Mouse (Mus musculus): ENCODE results near the gene Mtif3. TPM values are rescaled to one million over a fixed set of nuclear protein-coding genes. Genes with fewer than 3 reads are reported as not detected.
A peak's percentile ranks its signal among the peaks of the same experiment; 100 is the strongest.

Mtif3 gene
- 20.3 and 20.7 TPM in 2 replicates for polyA plus RNA-seq (2012; rRNA removed)

- peaks cover 4% of the 10 kb centered on the region for H3K4me1 ChIP-seq (ENCODE audit: control insufficient read depth, insufficient read depth, low read length)
- TF ChIP-seq CTCF (IDR thresholded peaks at IDR 0.05; ENCODE audit: extremely low read depth, insufficient read depth, low read length), result no peak
- TF ChIP-seq POLR2A (IDR thresholded peaks at IDR 0.05; ENCODE audit: extremely low read depth, insufficient read depth, low read length), result peak; percentile 59
- peak within 1 kb of the TSS; percentile 30; the same call in 1 of the 2 replicates for H3K27ac ChIP-seq (ENCODE audit: insufficient read depth, low read length)
- H3K4me3 ChIP-seq (ENCODE audit: insufficient read depth, low read length), result peak within 1 kb of the TSS; percentile 89
Measured at GRCm38 (mm10) chr5:146963118-146963936, at the start of gene Mtif3. Gene Mtif3, minus strand, starts transcription at chr5:146963800.

DNA sequence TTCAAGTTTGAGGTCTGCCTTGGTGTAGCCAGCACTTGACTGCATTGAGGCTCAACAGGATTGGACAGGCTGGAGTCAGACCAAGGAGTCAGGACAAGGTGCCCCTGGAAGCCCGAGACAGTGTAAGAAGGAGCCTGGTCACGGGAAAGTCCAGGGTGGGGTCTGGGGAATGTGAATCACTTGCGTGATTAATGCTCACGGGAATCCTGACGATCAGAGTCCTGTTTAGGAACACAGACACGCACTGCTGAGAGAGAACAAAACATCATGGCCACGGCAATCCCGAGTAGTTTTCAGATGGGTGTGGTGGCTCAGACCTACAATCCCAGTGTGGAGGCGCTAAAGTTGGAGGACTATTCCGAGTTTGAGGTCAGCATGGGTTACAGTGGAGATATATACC, 47.7 kb upstream of the Mtif3 start:
- Histone ChIP-seq H3K4me1 (ENCODE audit: control insufficient read depth, insufficient read depth, low read length) (no peaks in the 10 kb centered on the region), H3K27ac (ENCODE audit: insufficient read depth, low read length) (no peak overlapping the region), H3K4me3 (ENCODE audit: insufficient read depth, low read length) (no peak overlapping the region)
- no peak for TF ChIP-seq POLR2A (IDR thresholded peaks at IDR 0.05; ENCODE audit: extremely low read depth, insufficient read depth, low read length)
- TF ChIP-seq CTCF (IDR thresholded peaks at IDR 0.05; ENCODE audit: extremely low read depth, insufficient read depth, low read length), result no peak

- H3K4me3 ChIP-seq (ENCODE audit: insufficient read depth, low read length), result no peak overlapping the region
- TF ChIP-seq CTCF (IDR thresholded peaks at IDR 0.05; ENCODE audit: extremely low read depth, insufficient read depth, low read length), result 0 out of 2 replicates have a peak, but pooled peaks have one; percentile 1
- no peak for TF ChIP-seq POLR2A (IDR thresholded peaks at IDR 0.05; ENCODE audit: extremely low read depth, insufficient read depth, low read length)
- H3K4me1 ChIP-seq (ENCODE audit: control insufficient read depth, insufficient read depth, low read length), result no peaks in the 10 kb centered on the region
- H3K27ac ChIP-seq (ENCODE audit: insufficient read depth, low read length), result no peak overlapping the region
Measured at GRCm38 (mm10) chr5:147003303-147003702, 39.7 kb upstream of the Mtif3 start.

- TF ChIP-seq CTCF (IDR thresholded peaks at IDR 0.05; ENCODE audit: extremely low read depth, insufficient read depth, low read length) (no peak), POLR2A (IDR thresholded peaks at IDR 0.05; ENCODE audit: extremely low read depth, insufficient read depth, low read length) (no peak)
- Histone ChIP-seq H3K27ac (ENCODE audit: insufficient read depth, low read length) (no peak overlapping the region), H3K4me3 (ENCODE audit: insufficient read depth, low read length) (no peak overlapping the region), H3K4me1 (ENCODE audit: control insufficient read depth, insufficient read depth, low read length) (no peaks in the 10 kb centered on the region)
Measured at GRCm38 (mm10) chr5:147001312-147001711, 37.7 kb upstream of the Mtif3 start.

GRCm38 (mm10) chr5:146998802-146999201, 35.2 kb upstream of the Mtif3 start:
- Histone ChIP-seq H3K4me1 (ENCODE audit: control insufficient read depth, insufficient read depth, low read length) (no peaks in the 10 kb centered on the region), H3K4me3 (ENCODE audit: insufficient read depth, low read length) (no peak overlapping the region), H3K27ac (ENCODE audit: insufficient read depth, low read length) (no peak overlapping the region)
- TF ChIP-seq CTCF (IDR thresholded peaks at IDR 0.05; ENCODE audit: extremely low read depth, insufficient read depth, low read length) (no peak), POLR2A (IDR thresholded peaks at IDR 0.05; ENCODE audit: extremely low read depth, insufficient read depth, low read length) (no peak)

DNA sequence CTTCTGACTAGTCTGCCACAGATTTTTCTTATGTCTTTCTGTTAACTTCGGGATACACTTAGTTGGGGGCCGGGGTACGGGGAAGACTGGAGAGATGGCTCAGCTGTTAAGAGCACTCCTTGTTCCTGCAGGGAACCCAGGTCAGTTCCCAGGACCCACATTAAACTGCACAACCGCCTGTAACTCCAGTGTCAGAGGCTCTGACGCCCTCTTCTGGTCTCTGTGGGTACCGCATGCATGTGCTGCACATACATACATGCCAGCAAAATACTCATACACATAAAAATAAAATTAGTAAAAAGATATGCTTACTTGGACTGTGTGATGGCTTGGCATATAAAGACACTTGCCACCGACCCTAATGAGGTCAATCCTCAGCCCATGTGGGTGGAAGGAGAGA, 33.2 kb upstream of the Mtif3 start:
- Histone ChIP-seq H3K4me1 (ENCODE audit: control insufficient read depth, insufficient read depth, low read length) (no peaks in the 10 kb centered on the region), H3K4me3 (ENCODE audit: insufficient read depth, low read length) (no peak overlapping the region), H3K27ac (ENCODE audit: insufficient read depth, low read length) (no peak overlapping the region)
- TF ChIP-seq POLR2A (IDR thresholded peaks at IDR 0.05; ENCODE audit: extremely low read depth, insufficient read depth, low read length) (no peak), CTCF (IDR thresholded peaks at IDR 0.05; ENCODE audit: extremely low read depth, insufficient read depth, low read length) (no peak)

DNA sequence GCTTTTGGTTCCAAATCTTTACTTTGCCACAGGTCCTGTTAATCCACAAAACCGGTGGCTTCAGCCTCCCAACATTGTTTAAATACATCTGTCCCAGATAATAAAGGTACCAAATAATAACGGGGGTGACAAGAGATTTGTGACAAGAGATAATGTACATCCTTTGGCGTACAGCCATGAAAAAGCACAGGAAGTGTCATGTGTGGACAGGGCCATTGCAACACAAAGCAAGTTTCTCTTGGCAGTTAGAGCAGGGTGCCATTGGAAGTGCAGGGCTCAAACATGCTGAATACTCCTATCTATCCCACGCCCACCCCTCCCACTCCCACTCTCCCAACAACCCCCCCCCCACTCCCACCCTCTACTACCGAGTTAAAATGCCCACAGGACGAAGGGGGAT, 31.4 kb upstream of the Mtif3 start:
- no peaks in the 10 kb centered on the region for H3K4me1 ChIP-seq (ENCODE audit: control insufficient read depth, insufficient read depth, low read length)
- TF ChIP-seq CTCF (IDR thresholded peaks at IDR 0.05; ENCODE audit: extremely low read depth, insufficient read depth, low read length) (no peak), POLR2A (IDR thresholded peaks at IDR 0.05; ENCODE audit: extremely low read depth, insufficient read depth, low read length) (no peak)
- no peak overlapping the region for H3K4me3 ChIP-seq (ENCODE audit: insufficient read depth, low read length)
- H3K27ac ChIP-seq (ENCODE audit: insufficient read depth, low read length), result no peak overlapping the region

- TF ChIP-seq POLR2A (IDR thresholded peaks at IDR 0.05; ENCODE audit: extremely low read depth, insufficient read depth, low read length) (no peak), CTCF (IDR thresholded peaks at IDR 0.05; ENCODE audit: extremely low read depth, insufficient read depth, low read length) (no peak)
- no peaks in the 10 kb centered on the region for H3K4me1 ChIP-seq (ENCODE audit: control insufficient read depth, insufficient read depth, low read length)
- no peak overlapping the region for H3K27ac ChIP-seq (ENCODE audit: insufficient read depth, low read length)
Measured at GRCm38 (mm10) chr5:146993509-146993908, 29.9 kb upstream of the Mtif3 start.

GRCm38 (mm10) chr5:146989051-146989450, 25.5 kb upstream of the Mtif3 start:
- no peak for TF ChIP-seq POLR2A (IDR thresholded peaks at IDR 0.05; ENCODE audit: extremely low read depth, insufficient read depth, low read length)
- TF ChIP-seq CTCF (IDR thresholded peaks at IDR 0.05; ENCODE audit: extremely low read depth, insufficient read depth, low read length), result no peak
- no peaks in the 10 kb centered on the region for H3K4me1 ChIP-seq (ENCODE audit: control insufficient read depth, insufficient read depth, low read length)
- no peak overlapping the region for H3K4me3 ChIP-seq (ENCODE audit: insufficient read depth, low read length)
- no peak overlapping the region for H3K27ac ChIP-seq (ENCODE audit: insufficient read depth, low read length)

More at GRCm38 (mm10) chr5:146993509-146993908, 29.9 kb upstream of the Mtif3 start:
- no peak overlapping the region for H3K4me3 ChIP-seq (ENCODE audit: insufficient read depth, low read length)

DNA sequence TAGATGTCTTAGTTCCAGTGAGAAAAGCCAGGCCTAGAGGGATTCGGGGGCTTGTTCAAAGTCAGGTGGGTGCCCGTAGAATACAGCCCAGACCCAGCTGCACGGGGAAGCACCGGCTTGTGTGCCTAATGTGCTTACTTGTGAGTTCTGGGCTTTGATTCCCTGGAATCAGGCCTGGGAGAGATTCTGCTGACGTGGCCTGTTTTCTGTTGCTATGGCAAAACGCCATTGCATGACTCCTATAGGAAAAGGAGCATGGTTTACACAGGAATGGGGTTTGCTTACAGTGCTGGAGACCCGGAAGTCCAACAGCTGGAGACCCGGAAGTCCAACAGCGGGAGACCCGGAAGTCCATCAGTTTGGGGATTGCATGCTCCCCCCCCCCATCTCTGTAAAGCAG, 24.0 kb upstream of the Mtif3 start:
- no peak for TF ChIP-seq CTCF (IDR thresholded peaks at IDR 0.05; ENCODE audit: extremely low read depth, insufficient read depth, low read length)
- no peak for TF ChIP-seq POLR2A (IDR thresholded peaks at IDR 0.05; ENCODE audit: extremely low read depth, insufficient read depth, low read length)
- no peak overlapping the region for H3K27ac ChIP-seq (ENCODE audit: insufficient read depth, low read length)
- no peaks in the 10 kb centered on the region for H3K4me1 ChIP-seq (ENCODE audit: control insufficient read depth, insufficient read depth, low read length)
- H3K4me3 ChIP-seq (ENCODE audit: insufficient read depth, low read length), result no peak overlapping the region
